Mouse (Mus musculus) lung, adult 18-20 months (tissue): Measurements from ENCODE around the gene Nkx6-1.

Experiments
- DNase-seq, 2 experiments: peaks; one replicate each; pipeline ENCODE4 v3.0.0; 2022; ENCODE audit warnings: mixed read lengths in 2 of 2

Nkx6-1 gene

DNA sequence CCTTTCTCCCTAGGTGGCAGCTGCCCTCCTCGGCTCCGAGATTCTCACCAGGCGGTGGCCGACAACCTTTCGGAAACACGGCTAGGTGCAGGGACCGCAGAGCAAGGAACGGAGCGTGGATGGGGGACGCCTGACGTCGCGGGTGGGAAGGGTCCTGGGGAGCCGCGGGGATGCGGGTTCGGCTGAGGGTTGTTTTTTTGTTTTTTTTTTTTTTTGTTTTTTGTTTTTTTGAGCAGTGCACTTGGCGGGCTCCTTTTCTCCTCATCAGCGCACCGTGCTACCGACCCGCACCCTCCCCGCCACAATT, 5.9 kb downstream of the Nkx6-1 start:
- no peak for DNase-seq

DNA sequence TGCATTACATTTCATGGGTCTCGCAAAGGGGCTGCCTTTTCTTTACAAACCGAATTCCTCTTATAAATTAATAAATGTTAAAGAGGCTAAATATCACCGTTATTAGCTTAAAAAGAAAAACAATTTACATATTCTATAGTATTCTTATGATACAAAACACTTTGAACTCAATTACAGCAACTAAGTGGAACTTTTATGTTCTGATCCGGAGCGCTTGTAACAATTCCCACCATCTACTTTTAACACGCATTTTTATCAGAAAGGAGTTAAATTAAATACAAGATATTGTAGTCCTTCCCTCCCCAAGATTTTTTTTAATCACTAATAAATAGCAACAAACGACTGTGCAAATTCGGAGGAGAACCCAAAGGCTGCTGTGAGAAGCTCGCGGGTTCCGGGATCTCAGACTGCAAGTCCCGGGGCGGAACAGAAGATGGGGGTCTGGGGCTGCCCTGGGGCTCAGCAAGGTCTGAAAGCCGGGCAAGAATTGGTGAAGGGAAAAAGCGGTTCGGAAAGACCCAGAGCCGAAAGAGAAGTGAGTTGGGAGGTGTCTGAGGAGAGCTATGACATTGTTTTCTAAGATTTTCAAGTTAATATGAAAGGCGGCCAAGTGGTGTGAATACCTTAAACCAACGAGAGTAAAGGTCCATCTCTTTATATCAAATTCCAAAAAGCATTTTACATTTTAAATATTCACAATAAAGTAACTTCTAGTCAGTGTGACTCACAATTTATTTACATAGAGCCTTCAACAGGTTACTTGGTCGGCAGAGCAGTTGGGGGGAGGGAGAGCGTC, 6.4 kb downstream of the Nkx6-1 start:
- no peak for DNase-seq

DNA sequence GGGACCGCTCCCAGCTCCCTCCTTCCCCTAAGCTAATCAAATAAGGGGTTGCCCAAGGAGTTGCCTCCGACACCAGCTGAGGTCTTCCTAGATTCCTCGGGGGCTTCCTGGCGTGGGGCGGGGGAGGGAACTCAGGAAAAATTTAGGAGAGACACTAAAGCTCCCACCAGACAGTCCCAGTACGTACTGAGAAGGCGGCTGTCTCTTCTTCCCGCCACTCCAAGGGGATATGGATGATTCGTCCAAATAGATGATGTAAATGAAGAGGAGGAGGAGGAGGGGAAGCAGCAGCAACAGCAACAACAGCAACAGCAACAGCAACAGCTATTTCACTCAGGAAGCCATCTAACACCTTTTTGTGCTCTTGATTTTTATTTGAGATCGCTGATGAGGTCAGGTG, 7.1 kb downstream of the Nkx6-1 start:
- no peak for DNase-seq

DNA sequence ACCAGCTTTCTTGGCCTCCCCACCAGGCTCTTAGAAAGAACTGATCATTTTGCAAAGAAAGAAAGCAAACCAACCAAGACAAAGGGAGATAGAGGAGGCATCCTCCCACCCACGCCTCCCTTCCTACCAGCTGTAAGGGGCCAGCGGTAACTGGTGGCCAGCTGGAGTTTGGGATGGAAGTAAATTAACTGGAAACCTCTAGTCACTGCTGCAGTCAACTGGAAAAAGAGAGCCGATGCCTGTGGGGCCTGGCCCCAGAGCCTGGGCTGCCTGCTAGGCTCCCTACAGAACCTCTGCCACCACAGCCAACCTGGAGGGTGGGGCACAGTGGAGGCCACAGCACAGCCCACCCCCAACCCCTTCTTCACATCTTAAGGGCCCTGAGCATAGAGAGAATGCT, 8.7 kb downstream of the Nkx6-1 start:
- DNase-seq: no peak

DNA sequence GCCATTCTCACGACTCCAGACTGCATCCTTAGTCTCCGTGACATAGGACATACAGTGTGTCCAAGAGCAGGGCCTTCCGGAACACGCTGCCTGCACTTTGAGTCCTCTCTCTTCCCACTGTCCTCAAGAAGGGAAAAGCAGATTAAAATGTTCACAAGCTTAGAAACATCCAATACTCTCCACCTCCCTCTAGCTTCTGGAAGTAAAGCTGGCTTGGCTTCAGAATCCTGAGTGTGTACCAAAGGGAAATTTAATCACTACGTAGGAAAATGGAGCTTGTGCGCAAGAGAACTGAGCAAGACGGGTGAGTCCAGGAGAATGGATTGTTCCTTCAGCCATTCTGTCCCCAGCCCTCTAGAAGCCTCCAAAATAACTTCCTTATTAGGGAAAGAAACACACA, 9.4 kb downstream of the Nkx6-1 start:
- no peak for DNase-seq

DNA sequence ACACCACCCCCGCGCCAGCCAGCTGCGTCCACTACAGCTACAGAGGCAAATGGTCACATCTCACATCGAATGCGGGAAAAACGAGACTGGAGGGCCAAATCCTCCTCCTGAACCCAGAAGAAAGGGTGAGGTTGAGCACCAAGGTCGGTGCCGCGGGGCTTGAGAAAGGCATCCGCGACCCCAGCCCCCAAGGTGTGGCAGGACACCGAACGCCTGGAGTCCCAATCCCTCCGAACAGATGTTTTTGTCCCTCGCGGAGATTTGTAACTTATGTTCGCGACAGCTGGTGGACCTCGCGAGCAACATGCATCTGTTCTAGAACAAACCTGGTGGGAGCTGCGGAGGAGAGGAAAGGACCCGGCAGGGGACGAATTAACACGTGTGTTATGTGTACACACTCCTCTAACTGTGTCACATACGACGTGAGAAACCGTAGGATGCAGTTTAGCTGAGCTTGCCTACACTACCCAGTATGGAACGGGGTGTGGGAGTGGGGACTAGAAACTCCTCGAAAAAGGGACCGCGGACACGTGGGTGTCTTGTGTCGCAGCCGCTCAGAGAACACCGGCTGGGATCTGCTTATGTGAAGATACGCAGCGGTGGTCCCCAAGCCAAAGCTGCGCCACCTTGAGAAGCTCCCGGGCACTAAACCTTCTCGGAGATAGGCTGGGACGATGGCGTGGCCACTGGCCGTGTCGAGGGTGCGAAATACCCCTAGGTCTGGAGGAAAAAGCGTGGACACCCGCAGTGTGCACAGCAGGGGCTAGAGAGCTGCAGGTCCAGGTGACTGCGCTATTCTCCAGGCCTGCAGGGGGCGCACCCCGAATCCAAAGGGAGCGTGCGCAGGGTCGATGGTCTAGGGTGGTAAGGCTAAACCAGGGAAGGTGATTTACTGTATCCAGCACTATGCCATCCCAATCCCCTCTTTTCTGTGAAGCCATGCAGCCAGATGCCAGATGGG, 16.8 kb downstream of the Nkx6-1 start:
- no peak for DNase-seq

GRCm38 (mm10) chr5:101646961-101647575, 17.7 kb downstream of the Nkx6-1 start:
- DNase-seq: no peak

DNA sequence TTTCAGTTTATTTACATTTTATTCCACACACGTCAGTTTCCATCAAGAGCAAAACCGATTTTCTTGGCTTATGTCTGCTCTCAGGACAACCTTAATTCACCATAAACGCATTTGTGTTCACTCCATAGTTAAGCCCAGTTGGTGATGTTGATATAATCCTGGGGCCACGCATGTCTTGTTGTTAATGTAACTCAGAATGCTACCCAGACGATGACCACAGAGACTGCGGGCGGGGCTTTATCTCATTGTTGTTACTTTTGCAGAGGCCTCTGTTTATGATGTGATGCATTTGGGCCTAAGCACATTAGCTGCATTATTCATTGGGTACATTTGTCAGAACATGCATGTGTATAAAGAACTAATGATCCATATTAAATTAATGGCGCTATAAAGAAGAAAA, 19.7 kb downstream of the Nkx6-1 start:
- DNase-seq: no peak

DNA sequence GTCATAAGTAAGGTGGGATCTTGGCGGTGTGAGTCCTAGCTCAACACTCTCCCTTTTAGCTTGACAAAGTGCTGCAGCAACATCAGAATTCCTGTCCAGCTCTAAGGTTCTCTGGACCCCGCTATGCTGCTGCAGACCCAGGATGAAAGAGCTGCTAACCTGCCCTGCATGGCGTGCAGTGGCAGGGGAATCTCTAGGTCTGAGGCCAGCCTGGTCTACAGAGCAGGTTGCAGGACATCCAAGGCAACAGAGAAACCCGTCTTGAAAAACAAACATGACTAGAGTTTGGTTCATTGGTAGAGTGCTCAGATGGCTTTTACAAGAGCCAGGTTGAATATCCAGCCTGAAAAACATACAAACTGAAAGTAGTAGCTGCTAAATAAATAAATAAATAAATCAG, 26.7 kb downstream of the Nkx6-1 start:
- DNase-seq: no peak
